Mouse (Mus musculus): ENCODE results near the gene Mrpl57. TPM values are rescaled to one million over a fixed set of nuclear protein-coding genes. Genes with fewer than 3 reads are reported as not detected.
"Not testable (repeated sequence)": the region's sequence is repeated elsewhere in the genome, so short reads cannot be mapped to it uniquely, and the experiment has no call there.

The Mrpl57 gene
- polyA plus RNA-seq, 1 experiment = 29.7 TPM

GRCm38 (mm10) chr14:57852961-57853360 is 26.9 kb downstream of the Mrpl57 start:
- 84% methylated on average over 2 of the region's 2 CpGs for WGBS
- H3K4me1 ChIP-seq (ENCODE audit: control insufficient read depth, insufficient read depth, low read length) = no peaks in the 10 kb centered on the region
- H3K4me3 ChIP-seq (replicated peaks; ENCODE audit: extremely low read depth, low read depth, low read length) = no peak overlapping the region
- DNase-seq = no peak
- no peak for TF ChIP-seq CTCF (IDR thresholded peaks at IDR 0.05; ENCODE audit: insufficient read depth, low read length)
- TF ChIP-seq POLR2A (IDR thresholded peaks at IDR 0.05; ENCODE audit: borderline replicate concordance, extremely low read depth, low read depth, low read length) = no peak

- not testable (repeated sequence) for DNase-seq; H3K4me1 ChIP-seq (ENCODE audit: control insufficient read depth, insufficient read depth, low read length); H3K4me3 ChIP-seq (replicated peaks; ENCODE audit: extremely low read depth, low read depth, low read length)
These were observed 30.0 kb downstream of the Mrpl57 start for GRCm38 (mm10) chr14:57856037-57856436.

GRCm38 (mm10) chr14:57858601-57859000 is 32.6 kb downstream of the Mrpl57 start:
- 98% methylated on average over 2 of the region's 2 CpGs for WGBS
- TF ChIP-seq POLR2A (IDR thresholded peaks at IDR 0.05; ENCODE audit: borderline replicate concordance, extremely low read depth, low read depth, low read length) (no peak), CTCF (IDR thresholded peaks at IDR 0.05; ENCODE audit: insufficient read depth, low read length) (no peak)
- no peak overlapping the region for H3K4me3 ChIP-seq (replicated peaks; ENCODE audit: extremely low read depth, low read depth, low read length)
- DNase-seq = no peak
- no peaks in the 10 kb centered on the region; the same call in none of the 2 replicates for H3K4me1 ChIP-seq (ENCODE audit: control insufficient read depth, insufficient read depth, low read length)

GRCm38 (mm10) chr14:57859520-57859919 is 33.5 kb downstream of the Mrpl57 start:
- Histone ChIP-seq H3K4me3 (replicated peaks; ENCODE audit: extremely low read depth, low read depth, low read length) (no peak overlapping the region), H3K4me1 (ENCODE audit: control insufficient read depth, insufficient read depth, low read length) (no peaks in the 10 kb centered on the region; the same call in none of the 2 replicates)
- no peak for TF ChIP-seq CTCF (IDR thresholded peaks at IDR 0.05; ENCODE audit: insufficient read depth, low read length)
- no peak for TF ChIP-seq POLR2A (IDR thresholded peaks at IDR 0.05; ENCODE audit: borderline replicate concordance, extremely low read depth, low read depth, low read length)
- no peak for DNase-seq

- Histone ChIP-seq H3K4me3 (replicated peaks; ENCODE audit: extremely low read depth, low read depth, low read length) (no peak overlapping the region), H3K4me1 (ENCODE audit: control insufficient read depth, insufficient read depth, low read length) (no peaks in the 10 kb centered on the region; the same call in none of the 2 replicates)
- 79% methylated on average over 4 of the region's 4 CpGs for WGBS
- no peak for TF ChIP-seq CTCF (IDR thresholded peaks at IDR 0.05; ENCODE audit: insufficient read depth, low read length)
- TF ChIP-seq POLR2A (IDR thresholded peaks at IDR 0.05; ENCODE audit: borderline replicate concordance, extremely low read depth, low read depth, low read length) = no peak
- no peak for DNase-seq
These were observed 36.0 kb downstream of the Mrpl57 start for GRCm38 (mm10) chr14:57861987-57862412.

GRCm38 (mm10) chr14:57863129-57863528 is 37.1 kb downstream of the Mrpl57 start:
- no peaks in the 10 kb centered on the region; the same call in none of the 2 replicates for H3K4me1 ChIP-seq (ENCODE audit: control insufficient read depth, insufficient read depth, low read length)
- WGBS = 38% methylated on average over 2 of the region's 2 CpGs
- no peak overlapping the region for H3K4me3 ChIP-seq (replicated peaks; ENCODE audit: extremely low read depth, low read depth, low read length)
- no peak for TF ChIP-seq CTCF (IDR thresholded peaks at IDR 0.05; ENCODE audit: insufficient read depth, low read length)
- no peak for TF ChIP-seq POLR2A (IDR thresholded peaks at IDR 0.05; ENCODE audit: borderline replicate concordance, extremely low read depth, low read depth, low read length)
- DNase-seq = no peak

GRCm38 (mm10) chr14:57865256-57865655 is 39.2 kb downstream of the Mrpl57 start:
- Histone ChIP-seq H3K4me1 (ENCODE audit: control insufficient read depth, insufficient read depth, low read length) (no peaks in the 10 kb centered on the region; the same call in 1 of the 2 replicates), H3K4me3 (replicated peaks; ENCODE audit: extremely low read depth, low read depth, low read length) (no peak overlapping the region)
- WGBS = 78% methylated on average over 3 of the region's 3 CpGs
- no peak for DNase-seq
- TF ChIP-seq CTCF (IDR thresholded peaks at IDR 0.05; ENCODE audit: insufficient read depth, low read length) (no peak), POLR2A (IDR thresholded peaks at IDR 0.05; ENCODE audit: borderline replicate concordance, extremely low read depth, low read depth, low read length) (no peak)

GRCm38 (mm10) chr14:57866676-57867276 is 40.7 kb downstream of the Mrpl57 start:
- WGBS = 87% methylated on average over 3 of the region's 3 CpGs
- TF ChIP-seq POLR2A (IDR thresholded peaks at IDR 0.05; ENCODE audit: borderline replicate concordance, extremely low read depth, low read depth, low read length) (no peak), CTCF (IDR thresholded peaks at IDR 0.05; ENCODE audit: insufficient read depth, low read length) (no peak)
- Histone ChIP-seq H3K4me1 (ENCODE audit: control insufficient read depth, insufficient read depth, low read length) (no peaks in the 10 kb centered on the region; the same call in 1 of the 2 replicates), H3K4me3 (replicated peaks; ENCODE audit: extremely low read depth, low read depth, low read length) (no peak overlapping the region)
- no peak for DNase-seq

- Histone ChIP-seq H3K4me3 (replicated peaks; ENCODE audit: extremely low read depth, low read depth, low read length) (no peak overlapping the region), H3K4me1 (ENCODE audit: control insufficient read depth, insufficient read depth, low read length) (peaks cover 18% of the 10 kb centered on the region)
- WGBS = 74% methylated on average over 9 of the region's 9 CpGs
- DNase-seq = no peak
- TF ChIP-seq CTCF (IDR thresholded peaks at IDR 0.05; ENCODE audit: insufficient read depth, low read length) = no peak
These were observed 51.9 kb downstream of the Mrpl57 start for GRCm38 (mm10) chr14:57877921-57878320.

Other genes with a start within 250 kb of the Mrpl57 start
- 2.3 and 3.8 TPM in 2 replicates for gene Xpo4, start 160.8 kb upstream of the Mrpl57 start, polyA plus RNA-seq (2012; rRNA removed)
- 2.2 TPM in 1 of 2 replicates, not detected in the other for gene Gm49361, start 80.1 kb upstream of the Mrpl57 start, polyA plus RNA-seq (2012; rRNA removed)
- gene Lats2, start 67.8 kb upstream of the Mrpl57 start, polyA plus RNA-seq (2012; rRNA removed) = 85.5 and 111 TPM in 2 replicates
- gene Sap18, start 28.1 kb upstream of the Mrpl57 start, polyA plus RNA-seq (2012; rRNA removed) = 5.2 and 5.3 TPM in 2 replicates
- 0.06 and 0.27 TPM in 2 replicates for gene Ska3, start within 50 bp of the Mrpl57 start, polyA plus RNA-seq (2012; rRNA removed)
- gene Zdhhc20, start 64.0 kb downstream of the Mrpl57 start, polyA plus RNA-seq (2012; rRNA removed) = 6.2 and 9.4 TPM in 2 replicates
- gene Micu2, start 173.0 kb downstream of the Mrpl57 start, polyA plus RNA-seq (2012; rRNA removed) = 17.8 and 22.7 TPM in 2 replicates
- gene Fgf9, start 244.3 kb downstream of the Mrpl57 start, polyA plus RNA-seq (2012; rRNA removed) = 0.20 TPM in 2 replicates

Measured in lung, adult 2 months (tissue).